Mouse (Mus musculus): ENCODE results near the gene Alpl.

Gene Alpl

GRCm38 (mm10) chr4:137770901-137771612, 25.1 kb downstream of the Alpl start:
- no peak for DNase-seq (ENCODE audit: low read depth, low spot score)

- DNase-seq (ENCODE audit: low read depth, low spot score): no peak
Observed at GRCm38 (mm10) chr4:137769635-137770034, 26.5 kb downstream of the Alpl start.

GRCm38 (mm10) chr4:137768831-137769230, 27.4 kb downstream of the Alpl start:
- DNase-seq (ENCODE audit: low read depth, low spot score): no peak

GRCm38 (mm10) chr4:137768381-137768780, 27.8 kb downstream of the Alpl start:
- DNase-seq (ENCODE audit: low read depth, low spot score): no peak

GRCm38 (mm10) chr4:137766365-137766764, 29.8 kb downstream of the Alpl start:
- no peak for DNase-seq (ENCODE audit: low read depth, low spot score)

- no peak for DNase-seq (ENCODE audit: low read depth, low spot score)
Observed at GRCm38 (mm10) chr4:137765554-137765971, 30.6 kb downstream of the Alpl start.

GRCm38 (mm10) chr4:137764621-137765020, 31.6 kb downstream of the Alpl start:
- no peak for DNase-seq (ENCODE audit: low read depth, low spot score)

GRCm38 (mm10) chr4:137763920-137764495, 32.2 kb downstream of the Alpl start:
- DNase-seq (ENCODE audit: low read depth, low spot score): no peak

- no peak for DNase-seq (ENCODE audit: low read depth, low spot score)
Observed at GRCm38 (mm10) chr4:137762886-137763285, 33.3 kb downstream of the Alpl start.

GRCm38 (mm10) chr4:137754446-137754845, 41.7 kb downstream of the Alpl start:
- no peak for DNase-seq (ENCODE audit: low read depth, low spot score)

- DNase-seq (ENCODE audit: low read depth, low spot score): no peak
Observed at GRCm38 (mm10) chr4:137753199-137753598, 43.0 kb downstream of the Alpl start.

GRCm38 (mm10) chr4:137752471-137752870, 43.7 kb downstream of the Alpl start:
- no peak for DNase-seq (ENCODE audit: low read depth, low spot score)

GRCm38 (mm10) chr4:137751717-137752116, 44.5 kb downstream of the Alpl start:
- DNase-seq (ENCODE audit: low read depth, low spot score): no peak

GRCm38 (mm10) chr4:137751310-137751709, 44.9 kb downstream of the Alpl start:
- no peak for DNase-seq (ENCODE audit: low read depth, low spot score)

GRCm38 (mm10) chr4:137750121-137750520, 46.1 kb downstream of the Alpl start:
- no peak for DNase-seq (ENCODE audit: low read depth, low spot score)

- no peak for DNase-seq (ENCODE audit: low read depth, low spot score)
Observed at GRCm38 (mm10) chr4:137749680-137750079, 46.5 kb downstream of the Alpl start.

GRCm38 (mm10) chr4:137748726-137749125, 47.5 kb downstream of the Alpl start:
- DNase-seq (ENCODE audit: low read depth, low spot score): no peak

- no peak for DNase-seq (ENCODE audit: low read depth, low spot score)
Observed at GRCm38 (mm10) chr4:137747590-137747989, 48.6 kb downstream of the Alpl start.

- no peak for DNase-seq (ENCODE audit: low read depth, low spot score)
Observed at GRCm38 (mm10) chr4:137747091-137747490, 49.1 kb downstream of the Alpl start.

- no peak for DNase-seq (ENCODE audit: low read depth, low spot score)
Observed at GRCm38 (mm10) chr4:137744433-137744918, 51.7 kb downstream of the Alpl start.

- DNase-seq (ENCODE audit: low read depth, low spot score): no peak
Observed at GRCm38 (mm10) chr4:137743791-137744190, 52.4 kb downstream of the Alpl start.

GRCm38 (mm10) chr4:137740350-137740749, 55.8 kb downstream of the Alpl start:
- DNase-seq (ENCODE audit: low read depth, low spot score): no peak

Data from 3T3-L1 (cell line).